Mouse (Mus musculus): ENCODE measurements around the gene Tmppe. TPM values are rescaled to one million over a fixed set of nuclear protein-coding genes. Genes with fewer than 3 reads are reported as not detected.

The Tmppe gene
- polyA plus RNA-seq, 1 experiment from 2014 or later, result 9.6 TPM

- ATAC-seq, result peak; percentile 56; the same call in 1 of the 2 replicates
- 67% methylated on average over 17 of the region's 17 CpGs for WGBS
- H3K27ac ChIP-seq (ENCODE audit: low read length), result no peak overlapping the region
- H3K4me2 ChIP-seq (ENCODE audit: low read length), result no peak overlapping the region
- H3K4me3 ChIP-seq (ENCODE audit: low read depth, low read length), result no peak overlapping the region
- no peaks in the 10 kb centered on the region for H3K27me3 ChIP-seq (ENCODE audit: control insufficient read depth, insufficient read depth, low read depth, low read length)
- H3K36me3 ChIP-seq (ENCODE audit: control insufficient read depth, insufficient read depth, low read length), result no peaks in the 10 kb centered on the region
- H3K4me1 ChIP-seq (ENCODE audit: control insufficient read depth, insufficient read depth, low read length), result no peaks in the 10 kb centered on the region
- no peaks in the 10 kb centered on the region for H3K9me3 ChIP-seq (replicated peaks; ENCODE audit: control insufficient read depth, low read length, poor library complexity, severe bottlenecking)
- H3K9ac ChIP-seq (ENCODE audit: low read depth, low read length), result no peak overlapping the region
Measured at GRCm38 (mm10) chr9:114380881-114381733, 19.8 kb upstream of the Tmppe start.

DNA sequence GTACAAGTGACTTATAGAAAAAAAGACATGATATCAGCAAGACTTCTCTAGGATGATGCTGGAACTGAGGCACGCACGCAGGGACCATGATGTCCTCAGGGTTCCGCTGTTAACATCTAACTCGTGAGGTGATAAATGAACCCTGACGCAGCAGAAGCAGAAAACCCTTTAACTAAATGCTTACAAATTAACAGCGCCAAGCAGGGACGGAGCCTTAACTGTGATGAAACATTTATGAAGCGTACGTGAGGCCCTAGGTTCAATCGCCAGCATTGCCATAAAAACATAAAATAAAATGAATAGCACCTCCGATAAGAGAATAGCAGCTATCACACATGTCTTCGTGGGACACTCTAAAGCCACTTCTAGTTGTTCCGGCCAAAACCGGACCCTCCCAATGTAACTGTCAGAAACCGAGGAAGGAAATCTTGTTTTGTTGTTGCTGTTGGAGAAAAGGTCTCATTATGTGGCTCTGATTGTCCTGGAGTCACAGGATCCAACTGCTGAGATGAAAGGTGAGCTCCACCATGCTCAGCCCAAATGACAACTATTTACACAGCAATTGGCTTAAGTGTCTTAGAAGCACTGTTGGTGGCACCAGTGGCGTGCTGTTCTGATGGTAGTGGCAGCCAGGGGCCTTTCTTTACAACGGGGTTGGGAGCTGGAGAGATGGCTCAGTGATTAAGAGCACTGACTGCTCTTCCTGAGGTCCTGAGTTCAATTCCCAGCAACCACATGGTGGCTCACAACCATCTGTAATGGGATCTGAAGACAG is 17.8 kb upstream of the Tmppe start:
- H3K27me3 ChIP-seq (ENCODE audit: control insufficient read depth, insufficient read depth, low read depth, low read length), result no peaks in the 10 kb centered on the region
- no peak overlapping the region for H3K27ac ChIP-seq (ENCODE audit: low read length)
- H3K4me1 ChIP-seq (ENCODE audit: control insufficient read depth, insufficient read depth, low read length), result no peaks in the 10 kb centered on the region
- 88% methylated on average over 17 of the region's 17 CpGs for WGBS
- H3K9ac ChIP-seq (ENCODE audit: low read depth, low read length), result no peak overlapping the region
- H3K4me2 ChIP-seq (ENCODE audit: low read length), result no peak overlapping the region
- no peaks in the 10 kb centered on the region for H3K36me3 ChIP-seq (ENCODE audit: control insufficient read depth, insufficient read depth, low read length)
- H3K9me3 ChIP-seq (replicated peaks; ENCODE audit: control insufficient read depth, low read length, poor library complexity, severe bottlenecking), result no peaks in the 10 kb centered on the region
- H3K4me3 ChIP-seq (ENCODE audit: low read depth, low read length), result no peak overlapping the region
- no peak for ATAC-seq

DNA sequence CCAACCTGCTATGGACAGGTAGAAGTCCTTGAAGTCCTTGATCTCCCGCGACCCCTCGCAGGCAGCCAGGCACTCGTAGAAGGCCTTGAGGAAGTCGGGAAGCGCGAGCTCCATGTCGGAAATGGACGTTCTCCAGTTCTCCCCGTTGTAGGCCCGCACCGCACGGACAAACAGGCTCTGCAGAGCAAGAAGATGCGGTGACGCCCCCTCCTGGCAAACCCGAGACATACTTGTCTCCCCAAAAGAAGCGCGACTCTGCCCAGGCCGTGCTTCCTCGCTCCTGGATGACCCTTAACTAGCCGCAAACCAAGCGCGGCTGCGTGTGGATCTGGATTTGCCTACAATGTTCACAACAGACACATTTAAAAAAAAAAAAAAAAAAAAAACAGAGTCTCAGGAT is 16.2 kb upstream of the Tmppe start:
- Histone ChIP-seq H3K9ac (ENCODE audit: low read depth, low read length) (no peak overlapping the region), H3K4me3 (ENCODE audit: low read depth, low read length) (no peak overlapping the region)
- WGBS, result 92% methylated on average over 24 of the region's 24 CpGs

DNA sequence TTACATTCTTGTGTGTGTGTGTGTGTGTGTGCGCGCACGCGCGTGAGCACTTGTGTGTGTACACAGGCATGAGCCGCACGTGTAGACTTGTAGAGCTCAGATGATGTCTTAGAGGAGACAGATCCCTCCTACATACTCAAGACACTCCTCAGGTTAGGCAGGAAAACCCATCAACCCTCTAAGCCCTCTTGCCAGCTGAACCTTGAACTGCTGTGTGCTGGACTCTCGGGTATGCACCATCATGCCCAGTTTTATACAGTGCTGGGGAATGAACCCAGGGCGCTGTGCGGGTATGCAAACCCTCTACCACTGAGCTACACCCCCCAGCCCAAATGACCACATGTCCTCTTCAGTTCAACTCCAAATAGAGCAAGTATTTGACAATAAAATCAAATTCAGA is 15.7 kb upstream of the Tmppe start:
- H3K4me1 ChIP-seq (ENCODE audit: control insufficient read depth, insufficient read depth, low read length), result no peaks in the 10 kb centered on the region
- no peak overlapping the region for H3K4me3 ChIP-seq (ENCODE audit: low read depth, low read length)
- ATAC-seq, result no peak
- no peaks in the 10 kb centered on the region for H3K36me3 ChIP-seq (ENCODE audit: control insufficient read depth, insufficient read depth, low read length)
- H3K9ac ChIP-seq (ENCODE audit: low read depth, low read length), result no peak overlapping the region
- no peak overlapping the region for H3K27ac ChIP-seq (ENCODE audit: low read length)
- no peaks in the 10 kb centered on the region for H3K9me3 ChIP-seq (replicated peaks; ENCODE audit: control insufficient read depth, low read length, poor library complexity, severe bottlenecking)
- H3K4me2 ChIP-seq (ENCODE audit: low read length), result no peak overlapping the region
- H3K27me3 ChIP-seq (ENCODE audit: control insufficient read depth, insufficient read depth, low read depth, low read length), result no peaks in the 10 kb centered on the region
- 98% methylated on average over 10 of the region's 10 CpGs for WGBS

More for the DNA sequence above, 16.2 kb upstream of the Tmppe start:
- H3K27me3 ChIP-seq (ENCODE audit: control insufficient read depth, insufficient read depth, low read depth, low read length), result no peaks in the 10 kb centered on the region
- no peaks in the 10 kb centered on the region for H3K9me3 ChIP-seq (replicated peaks; ENCODE audit: control insufficient read depth, low read length, poor library complexity, severe bottlenecking)
- no peak for ATAC-seq
- no peaks in the 10 kb centered on the region for H3K4me1 ChIP-seq (ENCODE audit: control insufficient read depth, insufficient read depth, low read length)
- H3K27ac ChIP-seq (ENCODE audit: low read length), result no peak overlapping the region
- no peak overlapping the region for H3K4me2 ChIP-seq (ENCODE audit: low read length)
- no peaks in the 10 kb centered on the region for H3K36me3 ChIP-seq (ENCODE audit: control insufficient read depth, insufficient read depth, low read length)

GRCm38 (mm10) chr9:114387086-114387485 is 13.8 kb upstream of the Tmppe start:
- no peak overlapping the region for H3K4me2 ChIP-seq (ENCODE audit: low read length)
- 83% methylated on average over 6 of the region's 6 CpGs for WGBS
- no peak for ATAC-seq
- no peaks in the 10 kb centered on the region for H3K27me3 ChIP-seq (ENCODE audit: control insufficient read depth, insufficient read depth, low read depth, low read length)
- H3K9ac ChIP-seq (ENCODE audit: low read depth, low read length), result no peak overlapping the region
- H3K27ac ChIP-seq (ENCODE audit: low read length), result no peak overlapping the region
- no peaks in the 10 kb centered on the region for H3K36me3 ChIP-seq (ENCODE audit: control insufficient read depth, insufficient read depth, low read length)
- H3K4me1 ChIP-seq (ENCODE audit: control insufficient read depth, insufficient read depth, low read length), result no peaks in the 10 kb centered on the region
- no peak overlapping the region for H3K4me3 ChIP-seq (ENCODE audit: low read depth, low read length)
- H3K9me3 ChIP-seq (replicated peaks; ENCODE audit: control insufficient read depth, low read length, poor library complexity, severe bottlenecking), result no peaks in the 10 kb centered on the region

- no peak overlapping the region for H3K4me3 ChIP-seq (ENCODE audit: low read depth, low read length)
- no peaks in the 10 kb centered on the region for H3K27me3 ChIP-seq (ENCODE audit: control insufficient read depth, insufficient read depth, low read depth, low read length)
- no peaks in the 10 kb centered on the region for H3K36me3 ChIP-seq (ENCODE audit: control insufficient read depth, insufficient read depth, low read length)
- H3K27ac ChIP-seq (ENCODE audit: low read length), result no peak overlapping the region
- H3K4me1 ChIP-seq (ENCODE audit: control insufficient read depth, insufficient read depth, low read length), result no peaks in the 10 kb centered on the region
- no peaks in the 10 kb centered on the region for H3K9me3 ChIP-seq (replicated peaks; ENCODE audit: control insufficient read depth, low read length, poor library complexity, severe bottlenecking)
- no peak overlapping the region for H3K4me2 ChIP-seq (ENCODE audit: low read length)
- WGBS, result 89% methylated on average over 8 of the region's 8 CpGs
- no peak overlapping the region for H3K9ac ChIP-seq (ENCODE audit: low read depth, low read length)
- no peak for ATAC-seq
Measured at GRCm38 (mm10) chr9:114388288-114388687, 12.6 kb upstream of the Tmppe start.

- Histone ChIP-seq H3K9ac (ENCODE audit: low read depth, low read length) (no peak overlapping the region), H3K4me1 (ENCODE audit: control insufficient read depth, insufficient read depth, low read length) (no peaks in the 10 kb centered on the region), H3K27ac (ENCODE audit: low read length) (no peak overlapping the region), H3K27me3 (ENCODE audit: control insufficient read depth, insufficient read depth, low read depth, low read length) (no peaks in the 10 kb centered on the region), H3K9me3 (replicated peaks; ENCODE audit: control insufficient read depth, low read length, poor library complexity, severe bottlenecking) (no peaks in the 10 kb centered on the region), H3K36me3 (ENCODE audit: control insufficient read depth, insufficient read depth, low read length) (no peaks in the 10 kb centered on the region), H3K4me2 (ENCODE audit: low read length) (no peak overlapping the region), H3K4me3 (ENCODE audit: low read depth, low read length) (no peak overlapping the region)
- no peak for ATAC-seq
- 89% methylated on average over 3 of the region's 3 CpGs for WGBS
Measured at GRCm38 (mm10) chr9:114388701-114389370, 12.1 kb upstream of the Tmppe start.

DNA sequence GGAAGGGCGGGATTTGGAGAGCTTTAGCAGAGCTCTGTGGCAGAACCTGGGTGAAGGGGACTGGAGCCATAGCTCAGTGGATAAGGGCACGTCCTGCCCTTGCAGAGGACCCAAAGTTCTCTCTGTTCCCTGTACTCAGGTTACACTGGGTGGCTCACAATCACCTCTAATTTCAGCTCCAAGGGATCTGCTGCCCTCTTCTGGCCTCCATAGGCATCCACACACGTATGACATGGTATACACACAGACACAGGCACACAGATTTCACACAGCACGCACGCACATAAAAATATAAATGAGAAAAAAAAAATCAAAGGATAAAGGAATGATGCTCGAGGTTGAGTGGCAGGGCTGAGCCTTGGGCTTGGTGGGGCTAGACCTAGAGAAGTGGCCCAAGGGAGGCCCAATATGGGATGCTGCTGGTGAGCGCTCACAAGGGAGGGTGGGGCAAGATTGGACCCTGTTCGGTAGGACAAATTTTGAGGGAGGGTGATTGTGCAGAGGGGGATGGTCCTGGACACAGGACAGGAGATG is 11.5 kb upstream of the Tmppe start:
- peak overlapping the region; percentile 94 for H3K4me2 ChIP-seq (ENCODE audit: low read length)
- no peaks in the 10 kb centered on the region for H3K36me3 ChIP-seq (ENCODE audit: control insufficient read depth, insufficient read depth, low read length)
- 85% methylated on average over 8 of the region's 8 CpGs for WGBS
- H3K27ac ChIP-seq (ENCODE audit: low read length), result no peak overlapping the region
- H3K9ac ChIP-seq (ENCODE audit: low read depth, low read length), result peak overlapping the region; percentile 81
- no peaks in the 10 kb centered on the region for H3K4me1 ChIP-seq (ENCODE audit: control insufficient read depth, insufficient read depth, low read length)
- ATAC-seq, result peak; percentile 30
- H3K9me3 ChIP-seq (replicated peaks; ENCODE audit: control insufficient read depth, low read length, poor library complexity, severe bottlenecking), result no peaks in the 10 kb centered on the region
- H3K27me3 ChIP-seq (ENCODE audit: control insufficient read depth, insufficient read depth, low read depth, low read length), result no peaks in the 10 kb centered on the region
- peak overlapping the region; percentile 77 for H3K4me3 ChIP-seq (ENCODE audit: low read depth, low read length)
